Mouse (Mus musculus) olfactory bulb, adult 2 months (tissue): ENCODE measurements around the gene Shprh. TPM values are rescaled to one million over a fixed set of nuclear protein-coding genes. Genes with fewer than 3 reads are reported as not detected.
"Not testable (repeated sequence)": the region's sequence is repeated elsewhere in the genome, so short reads cannot be mapped to it uniquely, and the experiment has no call there.

Experiments
- H3K27ac ChIP-seq: fragments of 200-500 bp; 2 replicates; pipeline ENCODE4 v1.5.1; 2012; ENCODE audit warnings: low read depth, low read length; ENCODE audit not compliant: insufficient read depth
- H3K4me1 ChIP-seq: fragments of 200-500 bp; 2 replicates; pipeline ENCODE4 v1.6.1; 2012; ENCODE audit warnings: low read length; ENCODE audit not compliant: control insufficient read depth, insufficient read depth
- H3K4me3 ChIP-seq: fragments of 200-500 bp; 2 replicates; pipeline ENCODE4 v1.5.1; 2012; ENCODE audit warnings: mild to moderate bottlenecking, low read depth, low read length, moderate library complexity; ENCODE audit not compliant: insufficient read depth
- CTCF ChIP-seq: fragments of 200-500 bp; IDR thresholded peaks from 2 replicates; pipeline ENCODE4 v1.5.1; 2012; ENCODE audit warnings: low read depth, mild to moderate bottlenecking, low read length, moderate library complexity; ENCODE audit not compliant: insufficient read depth
- POLR2A ChIP-seq: fragments of 200-500 bp; IDR thresholded peaks from 2 replicates; pipeline ENCODE4 v1.6.1; 2012; ENCODE audit warnings: mild to moderate bottlenecking, low read depth, low read length, moderate library complexity; ENCODE audit not compliant: insufficient read depth
- WGBS: fragments of 180-500 bp; shearing (Covaris S2); methylation state at CpG from one replicate; pipeline ENCODE4 v1.1.7; 2018; 5-methylcytosine and 5-hydroxymethylcytosine counted together
- polyA plus RNA-seq: library from polyadenylated mRNA; stranded (reverse); fragments of >200 nt; gene quantifications from 2 replicates; pipeline ENCODE4 v1.2.4, GENCODE M21; 2012; ENCODE audit warnings: low replicate concordance; ENCODE audit not compliant: missing spikeins, insufficient read depth, insufficient read length

The Shprh gene
- polyA plus RNA-seq, 1 experiment: not detected

- no peak overlapping the region for H3K4me3 ChIP-seq
- H3K4me1 ChIP-seq: no peaks in the 10 kb centered on the region
- WGBS: 53% methylated on average over 6 of the region's 6 CpGs
- no peak overlapping the region for H3K27ac ChIP-seq
- TF ChIP-seq POLR2A: no peak
- TF ChIP-seq CTCF: no peak
These were observed 80.4 kb downstream of the Shprh start for GRCm38 (mm10) chr10:11229545-11230178.

GRCm38 (mm10) chr10:11233208-11233607, 84.0 kb downstream of the Shprh start:
- H3K4me1 ChIP-seq: no peaks in the 10 kb centered on the region
- 78% methylated on average over 3 of the region's 3 CpGs for WGBS

GRCm38 (mm10) chr10:11242988-11243387, 93.8 kb downstream of the Shprh start:
- WGBS: 85% methylated on average over 3 of the region's 3 CpGs
- not testable (repeated sequence) for H3K27ac ChIP-seq, H3K4me1 ChIP-seq, H3K4me3 ChIP-seq

More at GRCm38 (mm10) chr10:11233208-11233607, 84.0 kb downstream of the Shprh start:
- Histone ChIP-seq H3K4me3 (no peak overlapping the region), H3K27ac (no peak overlapping the region)
- no peak for TF ChIP-seq CTCF
- no peak for TF ChIP-seq POLR2A

GRCm38 (mm10) chr10:11248210-11248609, 99.0 kb downstream of the Shprh start:
- TF ChIP-seq CTCF (no peak), POLR2A (no peak)
- Histone ChIP-seq H3K4me1 (no peaks in the 10 kb centered on the region), H3K4me3 (no peak overlapping the region), H3K27ac (no peak overlapping the region)
- 80% methylated on average over 3 of the region's 3 CpGs for WGBS

GRCm38 (mm10) chr10:11250247-11250997, 101.2 kb downstream of the Shprh start:
- no peak overlapping the region for H3K27ac ChIP-seq
- WGBS: 45% methylated on average over 2 of the region's 2 CpGs

GRCm38 (mm10) chr10:11253581-11253980, 104.4 kb downstream of the Shprh start:
- WGBS: 94% methylated on average over 4 of the region's 4 CpGs
- not testable (repeated sequence) for H3K4me3 ChIP-seq, H3K4me1 ChIP-seq, H3K27ac ChIP-seq

More at GRCm38 (mm10) chr10:11250247-11250997, 101.2 kb downstream of the Shprh start:
- no peak for TF ChIP-seq POLR2A
- no peak for TF ChIP-seq CTCF
- Histone ChIP-seq H3K4me1 (no peaks in the 10 kb centered on the region), H3K4me3 (no peak overlapping the region)

- Histone ChIP-seq H3K4me1 (no peaks in the 10 kb centered on the region), H3K4me3 (no peak overlapping the region), H3K27ac (no peak overlapping the region)
- TF ChIP-seq CTCF: no peak
- no peak for TF ChIP-seq POLR2A
These were observed 110.9 kb downstream of the Shprh start for GRCm38 (mm10) chr10:11260119-11260518.

GRCm38 (mm10) chr10:11262292-11262691, 113.1 kb downstream of the Shprh start:
- not testable (repeated sequence) for H3K4me1 ChIP-seq, H3K4me3 ChIP-seq, H3K27ac ChIP-seq
- WGBS: 84% methylated on average over 2 of the region's 2 CpGs

- not testable (repeated sequence) for H3K27ac ChIP-seq, H3K4me3 ChIP-seq, H3K4me1 ChIP-seq
- 89% methylated on average over 2 of the region's 2 CpGs for WGBS
These were observed 114.6 kb downstream of the Shprh start for GRCm38 (mm10) chr10:11263795-11264194.

Other genes with a start within 250 kb of the Shprh start
- not detected in 2 replicates for gene Grm1, start 67.1 kb upstream of the Shprh start, polyA plus RNA-seq
- not detected in 2 replicates for gene Fbxo30, start 131.9 kb downstream of the Shprh start, polyA plus RNA-seq
- not detected in 2 replicates for gene Epm2a, start 194.0 kb downstream of the Shprh start, polyA plus RNA-seq